Mouse (Mus musculus) limb, embryonic 13.5 days (tissue): ENCODE data around the gene Haus7. TPM values are rescaled to one million over a fixed set of nuclear protein-coding genes. Genes with fewer than 3 reads are reported as not detected.
"Not testable (repeated sequence)": the region's sequence is repeated elsewhere in the genome, so short reads cannot be mapped to it uniquely, and the experiment has no call there.

Experiments
- ATAC-seq: fragments of 200-750 bp; cut with Nextera tagmentation; 2 replicates; pipeline ENCODE4 v1.8.0; 2017; ENCODE audit warnings: low read depth, moderate number of reproducible peaks, moderate TSS enrichment; ENCODE audit not compliant: low FRiP score
- H3K27ac ChIP-seq: fragments of 300-500 bp; sonication (generic); 2 replicates; pipeline ENCODE4 v1.5.1; 2015; ENCODE audit warnings: inconsistent platforms, mild to moderate bottlenecking, moderate library complexity
- H3K27me3 ChIP-seq: fragments of 300-500 bp; sonication (generic); 2 replicates; pipeline ENCODE4 v1.6.1; 2015; ENCODE audit warnings: mild to moderate bottlenecking, inconsistent platforms
- H3K36me3 ChIP-seq: fragments of 300-500 bp; sonication (generic); 2 replicates; pipeline ENCODE4 v1.6.1; 2015; ENCODE audit warnings: inconsistent platforms, mild to moderate bottlenecking, moderate library complexity
- H3K4me1 ChIP-seq: fragments of 300-500 bp; sonication (generic); 2 replicates; pipeline ENCODE4 v1.6.1; 2015; ENCODE audit warnings: inconsistent platforms
- H3K4me2 ChIP-seq: fragments of 300-500 bp; sonication (generic); replicated peaks from 2 replicates; pipeline ENCODE4 v1.6.1; 2015; ENCODE audit warnings: inconsistent platforms, mild to moderate bottlenecking, moderate library complexity
- H3K4me3 ChIP-seq: fragments of 300-500 bp; sonication (generic); 2 replicates; pipeline ENCODE4 v1.5.1; 2015; ENCODE audit warnings: moderate library complexity, mild to moderate bottlenecking, inconsistent platforms
- H3K9ac ChIP-seq: fragments of 300-500 bp; sonication (generic); 2 replicates; pipeline ENCODE4 v1.6.1; 2015; ENCODE audit warnings: mild to moderate bottlenecking, inconsistent platforms
- H3K9me3 ChIP-seq: fragments of 300-500 bp; sonication (generic); 2 replicates; pipeline ENCODE4 v1.6.1; 2016; ENCODE audit warnings: inconsistent platforms
- WGBS: fragments of 180-500 bp; shearing (Covaris S2); methylation state at CpG from one replicate; pipeline ENCODE4 v1.1.7; 2015; 5-methylcytosine and 5-hydroxymethylcytosine counted together
- polyA plus RNA-seq: library from polyadenylated mRNA; unstranded; fragments of >200 nt; fragmentation: Nextera tagmentation; extraction: Ambion mirVana; gene quantifications from 2 replicates; pipeline ENCODE4 v1.2.1, GENCODE M21; 2015

Gene Haus7
- 77.0 and 85.2 TPM in 2 replicates for polyA plus RNA-seq

- 13% methylated on average over 26 of the region's 26 CpGs for WGBS
- H3K4me3 ChIP-seq = peak within 1 kb of the TSS; percentile 58
- peaks cover 11% of the 10 kb centered on the region; the same call in 1 of the 2 replicates for H3K4me1 ChIP-seq
- H3K9ac ChIP-seq = peak within 1 kb of the TSS; percentile 65
- peak; percentile 100 for ATAC-seq
- H3K36me3 ChIP-seq = no peaks in the 10 kb centered on the region
- peak within 1 kb of the TSS; percentile 66 for H3K4me2 ChIP-seq
- no peaks in the 10 kb centered on the region for H3K27me3 ChIP-seq
- no peak within 1 kb of the TSS for H3K27ac ChIP-seq
- H3K9me3 ChIP-seq = no peaks in the 10 kb centered on the region
Measured at GRCm38 (mm10) chrX:73458877-73459392, at the start of gene Haus7. TSS of gene Haus7 (minus strand) at chrX:73459044.

GRCm38 (mm10) chrX:73506577-73506976 lies 47.7 kb upstream of the Haus7 start:
- no peaks in the 10 kb centered on the region for H3K36me3 ChIP-seq
- no peak overlapping the region for H3K4me3 ChIP-seq
- ATAC-seq = no peak
- WGBS = 78% methylated on average over 4 of the region's 4 CpGs
- H3K27ac ChIP-seq = no peak overlapping the region
- H3K4me2 ChIP-seq = no peak overlapping the region
- H3K27me3 ChIP-seq = peaks cover 48% of the 10 kb centered on the region
- no peaks in the 10 kb centered on the region for H3K4me1 ChIP-seq
- H3K9me3 ChIP-seq = no peaks in the 10 kb centered on the region
- no peak overlapping the region for H3K9ac ChIP-seq

DNA sequence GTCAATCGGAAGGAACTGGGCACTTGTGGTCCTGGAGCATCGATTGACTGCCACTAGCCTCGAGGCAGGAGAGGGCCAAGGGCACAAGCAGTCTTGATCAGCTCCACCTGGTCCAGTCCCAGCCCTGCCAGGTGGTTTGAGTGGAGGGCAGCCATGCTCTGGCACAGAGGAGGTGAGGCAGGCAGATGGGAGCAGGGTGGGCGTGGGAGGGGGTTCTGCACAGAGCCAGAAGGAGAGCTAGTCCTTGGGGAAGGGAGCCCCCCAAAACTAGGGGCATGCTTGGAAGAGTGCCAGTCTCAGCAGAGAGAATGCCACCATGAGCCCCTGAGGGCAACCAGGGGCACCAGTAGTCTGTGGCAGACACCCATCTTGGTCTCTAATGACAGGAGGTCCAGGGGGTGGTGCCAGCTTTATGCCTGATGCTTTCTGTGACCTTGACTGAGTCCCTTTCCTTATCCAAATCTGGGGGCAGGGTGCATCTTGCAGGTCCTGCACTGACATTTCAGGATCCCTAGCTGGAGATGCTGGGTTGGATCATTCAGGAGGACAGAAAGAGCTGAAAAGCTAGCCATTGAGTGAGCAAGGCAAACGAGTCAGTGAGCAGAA lies 46.4 kb upstream of the Haus7 start:
- H3K27me3 ChIP-seq = peaks cover 60% of the 10 kb centered on the region
- WGBS = 65% methylated on average over 5 of the region's 5 CpGs

GRCm38 (mm10) chrX:73496746-73497145 lies 37.9 kb upstream of the Haus7 start:
- Histone ChIP-seq H3K27me3 (peaks cover 27% of the 10 kb centered on the region), H3K9ac (no peak overlapping the region), H3K9me3 (no peaks in the 10 kb centered on the region), H3K36me3 (no peaks in the 10 kb centered on the region), H3K4me2 (no peak overlapping the region), H3K4me1 (no peaks in the 10 kb centered on the region), H3K27ac (no peak overlapping the region), H3K4me3 (no peak overlapping the region)
- WGBS = 83% methylated on average over 4 of the region's 4 CpGs
- no peak for ATAC-seq

More for the DNA sequence above, 46.4 kb upstream of the Haus7 start:
- Histone ChIP-seq H3K36me3 (no peaks in the 10 kb centered on the region), H3K9ac (no peak overlapping the region), H3K4me3 (no peak overlapping the region), H3K27ac (no peak overlapping the region), H3K4me2 (no peak overlapping the region), H3K4me1 (no peaks in the 10 kb centered on the region), H3K9me3 (no peaks in the 10 kb centered on the region)
- ATAC-seq = no peak

- 5% methylated on average over 1 of the region's 2 CpGs for WGBS
- not testable (repeated sequence) for H3K27ac ChIP-seq, H3K9ac ChIP-seq, ATAC-seq, H3K9me3 ChIP-seq, H3K4me3 ChIP-seq, H3K27me3 ChIP-seq, H3K4me2 ChIP-seq, H3K36me3 ChIP-seq
- H3K4me1 ChIP-seq = 0 out of 2 replicates have a peak, but pooled peaks cover 12% of the 10 kb centered on the region
Measured at GRCm38 (mm10) chrX:73493567-73493966, 34.7 kb upstream of the Haus7 start.

GRCm38 (mm10) chrX:73490804-73491203 lies 32.0 kb upstream of the Haus7 start:
- Histone ChIP-seq H3K27me3 (peaks cover 5% of the 10 kb centered on the region; the same call in 1 of the 2 replicates), H3K9ac (no peak overlapping the region), H3K9me3 (no peaks in the 10 kb centered on the region), H3K4me1 (0 out of 2 replicates have a peak, but pooled peaks cover 12% of the 10 kb centered on the region), H3K36me3 (no peaks in the 10 kb centered on the region), H3K4me3 (no peak overlapping the region), H3K4me2 (no peak overlapping the region), H3K27ac (no peak overlapping the region)
- 78% methylated on average over 3 of the region's 3 CpGs for WGBS
- no peak for ATAC-seq

DNA sequence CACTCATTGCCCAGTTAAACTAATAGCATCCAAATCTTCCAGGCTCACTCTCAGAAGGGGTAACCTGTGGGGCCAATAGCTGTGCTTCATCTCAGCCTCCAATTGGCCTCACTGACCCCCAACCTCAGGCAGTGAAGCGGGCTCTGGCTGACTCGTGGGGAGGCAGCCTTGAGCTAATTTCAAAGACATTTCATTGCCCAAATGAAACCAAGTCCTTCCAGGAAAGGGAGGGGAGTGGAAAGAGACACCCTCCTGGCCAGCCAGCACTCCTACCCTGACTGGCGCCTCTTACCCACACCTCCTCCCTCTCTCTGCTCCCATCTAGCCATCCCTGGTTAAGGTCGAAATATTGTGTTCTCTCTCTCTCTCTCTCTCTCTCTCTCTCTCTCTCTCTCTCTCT lies 31.3 kb upstream of the Haus7 start:
- Histone ChIP-seq H3K4me1 (0 out of 2 replicates have a peak, but pooled peaks cover 12% of the 10 kb centered on the region), H3K27me3 (peaks cover 5% of the 10 kb centered on the region; the same call in 1 of the 2 replicates), H3K4me2 (no peak overlapping the region), H3K9me3 (no peaks in the 10 kb centered on the region), H3K36me3 (no peaks in the 10 kb centered on the region), H3K4me3 (no peak overlapping the region), H3K27ac (no peak overlapping the region; the same call in 1 of the 2 replicates), H3K9ac (no peak overlapping the region)
- WGBS = 43% methylated on average over 4 of the region's 4 CpGs
- ATAC-seq = no peak

DNA sequence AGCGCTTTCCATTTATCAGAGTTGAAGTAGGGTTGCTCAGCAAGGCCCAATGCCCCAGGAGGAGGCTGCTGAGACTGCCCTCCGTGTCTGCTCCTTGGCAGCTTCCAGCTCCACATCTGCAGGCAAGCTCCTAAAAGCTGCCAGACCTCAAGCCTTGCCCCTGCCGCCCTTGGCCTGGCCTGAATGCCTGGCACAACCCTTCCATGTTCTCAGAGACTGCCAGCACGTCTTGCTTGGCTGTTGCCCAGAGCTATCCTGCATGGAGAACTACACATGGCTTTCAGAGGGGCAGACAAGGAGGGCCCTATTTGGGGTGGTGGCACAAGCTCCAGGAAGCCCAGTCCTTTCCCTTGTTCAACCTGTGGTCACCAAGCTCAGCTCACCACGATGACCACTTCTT lies 28.1 kb upstream of the Haus7 start:
- no peak for ATAC-seq
- Histone ChIP-seq H3K4me1 (peaks cover 29% of the 10 kb centered on the region), H3K9me3 (no peaks in the 10 kb centered on the region), H3K36me3 (no peaks in the 10 kb centered on the region), H3K9ac (no peak overlapping the region), H3K27me3 (peaks cover 5% of the 10 kb centered on the region; the same call in 1 of the 2 replicates), H3K4me3 (no peak overlapping the region), H3K27ac (no peak overlapping the region), H3K4me2 (no peak overlapping the region)
- WGBS = 86% methylated on average over 5 of the region's 5 CpGs

- ATAC-seq = no peak; the same call in 1 of the 2 replicates
- H3K4me1 ChIP-seq = peaks cover 36% of the 10 kb centered on the region
- H3K9ac ChIP-seq = no peak overlapping the region
- peak overlapping the region; percentile 66 for H3K4me2 ChIP-seq
- peak overlapping the region; percentile 45 for H3K4me3 ChIP-seq
- no peaks in the 10 kb centered on the region for H3K9me3 ChIP-seq
- peaks cover 7% of the 10 kb centered on the region; the same call in 1 of the 2 replicates for H3K27me3 ChIP-seq
- no peaks in the 10 kb centered on the region for H3K36me3 ChIP-seq
- 84% methylated on average over 4 of the region's 4 CpGs for WGBS
- no peak overlapping the region for H3K27ac ChIP-seq
Measured at GRCm38 (mm10) chrX:73484870-73485269, 26.0 kb upstream of the Haus7 start.

DNA sequence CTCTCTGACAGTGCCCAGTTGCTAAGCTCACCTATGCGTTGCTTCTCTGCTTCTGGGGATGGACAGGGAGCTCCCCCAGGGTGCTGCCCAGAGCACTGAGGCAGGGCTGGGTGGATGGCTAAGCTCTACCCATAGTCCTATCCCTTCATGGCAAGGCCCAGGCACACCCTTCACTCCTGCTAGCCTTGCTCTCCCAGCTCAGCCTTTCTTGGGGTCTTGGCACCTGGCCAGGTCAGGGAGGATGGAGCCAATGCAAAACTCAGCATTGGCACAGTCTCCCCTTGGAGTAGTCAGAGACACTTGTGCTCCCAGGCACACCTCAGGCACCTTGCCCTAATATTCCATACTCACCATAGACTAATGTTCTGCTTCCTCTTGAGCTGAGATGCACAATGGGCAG lies 25.2 kb upstream of the Haus7 start:
- H3K9ac ChIP-seq = peak overlapping the region; percentile 68
- H3K36me3 ChIP-seq = no peaks in the 10 kb centered on the region
- H3K27me3 ChIP-seq = peaks cover 9% of the 10 kb centered on the region; the same call in 1 of the 2 replicates
- 25% methylated on average over 1 of the region's 1 CpGs for WGBS
- H3K9me3 ChIP-seq = no peaks in the 10 kb centered on the region
- H3K27ac ChIP-seq = peak overlapping the region; percentile 67; the same call in 1 of the 2 replicates
- H3K4me3 ChIP-seq = peak overlapping the region; percentile 45
- ATAC-seq = no peak
- H3K4me1 ChIP-seq = peaks cover 31% of the 10 kb centered on the region
- H3K4me2 ChIP-seq = peak overlapping the region; percentile 66

DNA sequence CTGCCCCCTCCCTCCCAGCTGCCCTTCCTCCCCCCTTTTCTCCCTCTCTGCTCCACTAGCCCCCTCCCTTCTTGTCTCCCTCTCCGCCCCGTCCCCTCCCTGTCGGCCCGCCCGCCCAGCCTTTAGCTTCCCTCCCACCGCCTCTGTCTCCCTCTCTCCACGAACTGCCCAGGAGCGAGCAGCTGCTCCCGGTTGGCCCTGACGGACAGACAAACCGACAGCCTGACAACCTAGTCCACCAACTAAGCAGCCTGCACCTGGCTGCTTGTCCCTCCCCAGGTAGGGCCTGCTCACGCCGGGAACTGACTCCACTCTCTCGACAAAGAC lies 24.6 kb upstream of the Haus7 start, which contains the start of gene Bgn:
Gene Bgn, plus strand, starts transcription at position 119 of the 327 bp plus-strand sequence.
- peak within 1 kb of the TSS; percentile 67; the same call in 1 of the 2 replicates for H3K27ac ChIP-seq

DNA sequence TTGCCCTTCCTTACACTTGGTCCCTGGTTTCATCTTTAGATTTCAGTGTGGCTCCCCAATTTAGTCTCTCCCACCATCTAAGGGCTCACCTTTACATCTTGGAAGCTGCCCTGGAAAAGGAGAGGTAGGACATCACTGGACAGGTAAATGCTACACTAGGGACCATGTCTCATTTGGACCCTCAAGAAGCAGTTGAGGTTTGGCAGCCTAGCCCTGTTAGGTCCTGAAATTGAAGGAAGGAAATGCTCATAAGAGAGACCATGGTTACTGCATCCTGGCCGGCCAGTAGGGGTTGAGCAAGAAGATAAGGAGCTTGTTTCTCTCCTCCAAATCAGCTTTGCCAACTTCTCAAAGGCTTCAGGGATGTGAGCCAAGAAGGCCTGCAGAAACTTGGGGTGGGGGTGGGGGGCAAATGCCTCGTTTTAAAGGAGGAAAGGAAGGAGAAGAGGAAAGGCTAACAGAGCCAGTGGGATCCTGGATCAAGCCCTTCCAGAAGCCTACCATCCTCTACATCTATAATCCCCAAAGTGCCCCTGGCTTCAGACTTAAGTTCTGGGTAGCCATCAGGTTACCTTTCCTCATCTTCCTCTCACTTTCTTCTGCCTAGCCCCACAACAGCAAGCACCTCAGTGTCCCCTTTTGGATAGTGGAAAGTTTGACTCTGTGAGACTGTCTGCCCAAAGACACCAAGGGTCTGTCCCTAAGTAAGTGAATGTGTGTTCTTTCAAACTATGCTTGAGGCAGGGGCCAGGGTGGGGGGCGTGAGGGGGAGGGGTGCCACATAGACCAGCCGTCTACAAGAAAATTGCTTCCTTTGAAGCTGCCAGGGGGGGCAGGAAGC lies 24.0 kb upstream of the Haus7 start:
- H3K9ac ChIP-seq = peak overlapping the region; percentile 68; the same call in 1 of the 2 replicates
- H3K4me2 ChIP-seq = peak overlapping the region; percentile 66
- H3K36me3 ChIP-seq = no peaks in the 10 kb centered on the region
- H3K27me3 ChIP-seq = peaks cover 11% of the 10 kb centered on the region; the same call in 1 of the 2 replicates
- H3K9me3 ChIP-seq = no peaks in the 10 kb centered on the region
- WGBS = 32% methylated on average over 4 of the region's 4 CpGs
- peak overlapping the region; percentile 45 for H3K4me3 ChIP-seq
- peak; percentile 18; the same call in 1 of the 2 replicates for ATAC-seq
- peak overlapping the region; percentile 67; the same call in 1 of the 2 replicates for H3K27ac ChIP-seq
- H3K4me1 ChIP-seq = peaks cover 31% of the 10 kb centered on the region

More for the DNA sequence above, 24.6 kb upstream of the Haus7 start, which contains the start of gene Bgn:
- Histone ChIP-seq H3K4me1 (peaks cover 31% of the 10 kb centered on the region), H3K36me3 (no peaks in the 10 kb centered on the region), H3K9ac (peak within 1 kb of the TSS; percentile 68), H3K4me2 (peak within 1 kb of the TSS; percentile 66), H3K4me3 (peak within 1 kb of the TSS; percentile 45), H3K27me3 (peaks cover 11% of the 10 kb centered on the region; the same call in 1 of the 2 replicates), H3K9me3 (no peaks in the 10 kb centered on the region)
- ATAC-seq = peak; percentile 72; the same call in 1 of the 2 replicates
- WGBS = 26% methylated on average over 7 of the region's 14 CpGs
